Mouse (Mus musculus): Measurements from ENCODE around the gene Zic1. TPM values are rescaled to one million over a fixed set of nuclear protein-coding genes. Genes with fewer than 3 reads are reported as not detected.

The Zic1 gene
- polyA plus RNA-seq, 1 experiment = not detected

- no peak for DNase-seq (ENCODE audit: low read depth)
Measured at GRCm38 (mm10) chr9:91384693-91385560, 19.3 kb upstream of the Zic1 start.

- no peak for DNase-seq (ENCODE audit: low read depth)
Measured at GRCm38 (mm10) chr9:91384136-91384500, 18.5 kb upstream of the Zic1 start.

- no peak for DNase-seq (ENCODE audit: low read depth)
Measured at GRCm38 (mm10) chr9:91383441-91384135, 18.0 kb upstream of the Zic1 start.

- DNase-seq (ENCODE audit: low read depth) = no peak
Measured at GRCm38 (mm10) chr9:91382471-91383255, 17.1 kb upstream of the Zic1 start.

- DNase-seq (ENCODE audit: low read depth) = no peak
Measured at GRCm38 (mm10) chr9:91382111-91382379, 16.4 kb upstream of the Zic1 start.

GRCm38 (mm10) chr9:91381284-91382110 lies 15.9 kb upstream of the Zic1 start:
- DNase-seq (ENCODE audit: low read depth) = no peak

GRCm38 (mm10) chr9:91380458-91380914 lies 14.9 kb upstream of the Zic1 start:
- DNase-seq (ENCODE audit: low read depth) = no peak

- no peak for DNase-seq (ENCODE audit: low read depth)
Measured at GRCm38 (mm10) chr9:91379781-91380457, 14.3 kb upstream of the Zic1 start.

GRCm38 (mm10) chr9:91379300-91379635 lies 13.7 kb upstream of the Zic1 start:
- no peak for DNase-seq (ENCODE audit: low read depth)

GRCm38 (mm10) chr9:91378411-91379299 lies 13.0 kb upstream of the Zic1 start:
- DNase-seq (ENCODE audit: low read depth) = no peak

GRCm38 (mm10) chr9:91377873-91378150 lies 12.2 kb upstream of the Zic1 start:
- no peak for DNase-seq (ENCODE audit: low read depth)

- no peak for DNase-seq (ENCODE audit: low read depth)
Measured at GRCm38 (mm10) chr9:91377036-91377872, 11.6 kb upstream of the Zic1 start.

GRCm38 (mm10) chr9:91374665-91375064 lies 9.1 kb upstream of the Zic1 start:
- no peak for DNase-seq (ENCODE audit: low read depth)

- no peak for DNase-seq (ENCODE audit: low read depth)
Measured at GRCm38 (mm10) chr9:91373811-91374575, 8.4 kb upstream of the Zic1 start.

- DNase-seq (ENCODE audit: low read depth) = no peak
Measured at GRCm38 (mm10) chr9:91371608-91372007, 6.0 kb upstream of the Zic1 start.

GRCm38 (mm10) chr9:91371011-91371410 lies 5.4 kb upstream of the Zic1 start:
- DNase-seq (ENCODE audit: low read depth) = no peak

- DNase-seq (ENCODE audit: low read depth) = no peak
Measured at GRCm38 (mm10) chr9:91370191-91370708, 4.6 kb upstream of the Zic1 start.

- DNase-seq (ENCODE audit: low read depth) = no peak
Measured at GRCm38 (mm10) chr9:91369293-91369991, 3.8 kb upstream of the Zic1 start.
